Mouse (Mus musculus) Patski (cell line): ENCODE measurements around the gene Ap1g1. TPM values are rescaled to one million over a fixed set of nuclear protein-coding genes. Genes with fewer than 3 reads are reported as not detected.

ENCODE experiments used
- ATAC-seq: fragments of 100-300 bp; one replicate; pipeline ENCODE4 v1.8.0; 2021
- CTCF ChIA-PET: fragments of 350-600 bp; sonication (Branson Sonifier 250); formaldehyde crosslinking; loops from one replicate; lab custom pipeline; 2022; ENCODE audit warnings: inconsistent platforms; lab: Charles Lee
- POLR2A ChIA-PET: fragments of 350-600 bp; sonication (Branson Sonifier 250); formaldehyde crosslinking; loops from one replicate; lab custom pipeline; 2022; ENCODE audit warnings: antibody characterized with exemption, inconsistent platforms; lab: Charles Lee
- DNase-seq: peaks from one replicate; pipeline ENCODE4 v3.0.0-alpha.2; 2011; ENCODE audit warnings: low read depth, low spot score
- H3K27me3 ChIP-seq: fragments of 371-371 bp; one replicate; pipeline ENCODE4 v1.5.1; 2021
- CTCF ChIP-seq: fragments of 100-300 bp; IDR thresholded peaks from one replicate; pipeline ENCODE4 v1.5.1; 2021
- in situ Hi-C: fragments of 300-500 bp; cut with MboI; formaldehyde crosslinking; loops from 3 replicates; pipeline ENCODE4 v1.11.1; 2018; ENCODE audit warnings: low pct_unique_long_range_greater_than_20kb, mixed read lengths
- polyA plus RNA-seq: library from polyadenylated mRNA; unstranded; gene quantifications from one replicate; pipeline ENCODE4 v1.2.3, GENCODE M21; 2021

The Ap1g1 gene
- polyA plus RNA-seq, 1 experiment from 2014 or later: 104 TPM

- peak; percentile 42 for ATAC-seq
These were observed 653 bp downstream of the Ap1g1 start for GRCm38 (mm10) chr8:109778993-109779421.

GRCm38 (mm10) chr8:109779431-109780228, 1.3 kb downstream of the Ap1g1 start:
- in situ Hi-C loops: loop anchor here (5.0 kb wide), 1 partner anchor 72 kb away; the partner anchor contains the start of gene Zfp821
- TF ChIP-seq CTCF: no peak
- ChIA-PET CTCF (interaction anchor here (0.8 to 1.9 kb wide), 6 partner anchors 23 to 73 kb away, joined by 3 to 6 read pairs (median 4); partner anchors contain the start of gene Zfp821), POLR2A (interaction anchor here (0.6 to 3.1 kb wide), 8 partner anchors 15 to 1064 kb away, joined by 3 to 12 read pairs (median 5); no protein-coding TSS in a partner anchor)
- no peaks in the 10 kb centered on the region for H3K27me3 ChIP-seq
- DNase-seq (no peak), ATAC-seq (no peak)

More at GRCm38 (mm10) chr8:109778993-109779421, 653 bp downstream of the Ap1g1 start:
- POLR2A ChIA-PET: interaction anchor here (0.6 to 3.1 kb wide), 9 partner anchors 15 to 1063 kb away, joined by 3 to 12 read pairs (median 5); no protein-coding TSS in a partner anchor
- CTCF ChIA-PET: interaction anchor here (1.1 to 1.6 kb wide), 4 partner anchors 27 to 73 kb away, joined by 3 to 6 read pairs (median 4); partner anchors contain the start of gene Zfp821
- no peak for TF ChIP-seq CTCF
- no peaks in the 10 kb centered on the region for H3K27me3 ChIP-seq
- in situ Hi-C loops: loop anchor here (5.0 kb wide), 1 partner anchor 72 kb away; the partner anchor contains the start of gene Zfp821
- DNase-seq: no peak

GRCm38 (mm10) chr8:109780548-109780947, 2.2 kb downstream of the Ap1g1 start:
- ATAC-seq (no peak), DNase-seq (no peak)
- ChIA-PET CTCF (interaction anchor here (1.3 to 2.0 kb wide), 5 partner anchors 18 to 44 kb away, joined by 3 to 5 read pairs (median 5); no protein-coding TSS in a partner anchor), POLR2A (interaction anchor here (3.1 kb wide), 1 partner anchor 19 kb away, joined by 12 read pairs; no protein-coding TSS in a partner anchor)
- TF ChIP-seq CTCF: no peak
- in situ Hi-C loops: no loop called here
- no peaks in the 10 kb centered on the region for H3K27me3 ChIP-seq

- DNase-seq: no peak
- no peak for ATAC-seq
- in situ Hi-C loops: no loop called here
- ChIA-PET CTCF (interaction anchor here (0.7 to 3.1 kb wide), 2 partner anchors 9 to 22 kb away, joined by 3 to 9 read pairs; no protein-coding TSS in a partner anchor), POLR2A (no interaction called here)
- H3K27me3 ChIP-seq: no peaks in the 10 kb centered on the region
- no peak for TF ChIP-seq CTCF
These were observed 12.6 kb downstream of the Ap1g1 start for GRCm38 (mm10) chr8:109790938-109791337.

GRCm38 (mm10) chr8:109795166-109795565, 16.8 kb downstream of the Ap1g1 start:
- ATAC-seq (no peak), DNase-seq (no peak)
- ChIA-PET CTCF (interaction anchor here (1.0 kb wide), 1 partner anchor 10 kb away, joined by 4 read pairs; no protein-coding TSS in a partner anchor), POLR2A (no interaction called here)
- H3K27me3 ChIP-seq: no peaks in the 10 kb centered on the region
- no peak for TF ChIP-seq CTCF
- in situ Hi-C loops: no loop called here

GRCm38 (mm10) chr8:109798721-109799120, 20.4 kb downstream of the Ap1g1 start:
- DNase-seq (no peak), ATAC-seq (no peak)
- ChIA-PET POLR2A (interaction anchor here (2.9 kb wide), 1 partner anchor 19 kb away, joined by 12 read pairs; the partner anchor contains the start of gene Ap1g1), CTCF (interaction anchor here (1.1 to 3.0 kb wide), 3 partner anchors 11 to 17 kb away, joined by 3 to 11 read pairs (median 4); no protein-coding TSS in a partner anchor)
- TF ChIP-seq CTCF: no peak
- H3K27me3 ChIP-seq: no peaks in the 10 kb centered on the region
- in situ Hi-C loops: no loop called here

- no peak for DNase-seq
- TF ChIP-seq CTCF: no peak
- POLR2A ChIA-PET: interaction anchor here (0.8 to 2.9 kb wide), 3 partner anchors 13 to 42 kb away, joined by 3 to 12 read pairs (median 3); partner anchors contain the start of gene Ap1g1
- no peaks in the 10 kb centered on the region for H3K27me3 ChIP-seq
- in situ Hi-C loops: no loop called here
- ATAC-seq: no peak
- CTCF ChIA-PET: interaction anchor here (1.2 to 3.0 kb wide), 5 partner anchors 8 to 18 kb away, joined by 4 to 11 read pairs (median 5); no protein-coding TSS in a partner anchor
These were observed 20.9 kb downstream of the Ap1g1 start for GRCm38 (mm10) chr8:109799245-109799644.

- ATAC-seq (no peak), DNase-seq (no peak)
- in situ Hi-C loops: no loop called here
- ChIA-PET CTCF (interaction anchor here (1.0 to 3.0 kb wide), 7 partner anchors 9 to 94 kb away, joined by 3 to 11 read pairs (median 4); partner anchors contain the start of gene Zfp821), POLR2A (interaction anchor here (0.8 to 2.9 kb wide), 3 partner anchors 14 to 43 kb away, joined by 3 to 12 read pairs (median 3); partner anchors contain the start of gene Ap1g1)
- no peaks in the 10 kb centered on the region for H3K27me3 ChIP-seq
- no peak for TF ChIP-seq CTCF
These were observed 22.0 kb downstream of the Ap1g1 start for GRCm38 (mm10) chr8:109800325-109800724.

GRCm38 (mm10) chr8:109803211-109803610, 24.9 kb downstream of the Ap1g1 start:
- in situ Hi-C loops: no loop called here
- CTCF ChIA-PET: interaction anchor here (1.2 to 1.8 kb wide), 2 partner anchors 8 to 97 kb away, joined by 3 to 6 read pairs; no protein-coding TSS in a partner anchor
- TF ChIP-seq CTCF: no peak
- POLR2A ChIA-PET: no interaction called here
- DNase-seq (no peak), ATAC-seq (no peak)
- no peaks in the 10 kb centered on the region for H3K27me3 ChIP-seq

- in situ Hi-C loops: no loop called here
- POLR2A ChIA-PET: no interaction called here
- no peak for TF ChIP-seq CTCF
- CTCF ChIA-PET: interaction anchor here (1.2 kb wide), 1 partner anchor 97 kb away, joined by 3 read pairs; no protein-coding TSS in a partner anchor
- no peaks in the 10 kb centered on the region for H3K27me3 ChIP-seq
- ATAC-seq (no peak), DNase-seq (no peak)
These were observed 25.4 kb downstream of the Ap1g1 start for GRCm38 (mm10) chr8:109803801-109804200.
